Mouse (Mus musculus): ENCODE data around the gene Blnk. TPM values are rescaled to one million over a fixed set of nuclear protein-coding genes. Genes with fewer than 3 reads are reported as not detected.

Blnk gene
- total RNA-seq, 1 experiment from 2014 or later = 17.2 TPM

- no peak for ATAC-seq (replicated peaks; ENCODE audit: insufficient number of reproducible peaks, low FRiP score, low TSS enrichment, poor library complexity, severe bottlenecking)
Observed at GRCm38 (mm10) chr19:40881700-40882099, 112.6 kb downstream of the Blnk start.

Other genes with a start within 250 kb of the Blnk start
- gene Cc2d2b, start 245.8 kb downstream of the Blnk start, total RNA-seq (2017) = 0.53 to 3.2 TPM in 2 of 3 replicates, not detected in the other
- gene Ccnj, start 163.3 kb downstream of the Blnk start, total RNA-seq (2017) = 4.8 to 11.1 TPM (median 4.9 TPM) in 3 replicates
- 22.6 to 29.1 TPM (median 24.2 TPM) in 3 replicates for gene Zfp518a, start 99.8 kb downstream of the Blnk start, total RNA-seq (2017)
- gene Dntt, start 34.7 kb upstream of the Blnk start, total RNA-seq (2017) = 0.39 TPM in 1 of 3 replicates, not detected in the others
- gene Opalin, start 82.6 kb upstream of the Blnk start, total RNA-seq (2017) = not detected in 3 replicates
- gene Tll2, start 212.3 kb upstream of the Blnk start, total RNA-seq (2017) = not detected in 3 replicates

Measured in monocyte, adult 5-6 weeks (primary cell).